Mouse (Mus musculus) heart, postnatal 0 days (tissue): ENCODE results near the gene Faah.

ENCODE experiments used
- CTCF ChIP-seq: IDR thresholded peaks from 2 replicates; pipeline ENCODE4 v1.5.1; 2016; ENCODE audit warnings: antibody characterized with exemption, control low read depth, low read depth
- EP300 ChIP-seq: IDR thresholded peaks from 2 replicates; pipeline ENCODE4 v1.6.1; 2016; ENCODE audit warnings: antibody characterized with exemption, low read depth

DNA sequence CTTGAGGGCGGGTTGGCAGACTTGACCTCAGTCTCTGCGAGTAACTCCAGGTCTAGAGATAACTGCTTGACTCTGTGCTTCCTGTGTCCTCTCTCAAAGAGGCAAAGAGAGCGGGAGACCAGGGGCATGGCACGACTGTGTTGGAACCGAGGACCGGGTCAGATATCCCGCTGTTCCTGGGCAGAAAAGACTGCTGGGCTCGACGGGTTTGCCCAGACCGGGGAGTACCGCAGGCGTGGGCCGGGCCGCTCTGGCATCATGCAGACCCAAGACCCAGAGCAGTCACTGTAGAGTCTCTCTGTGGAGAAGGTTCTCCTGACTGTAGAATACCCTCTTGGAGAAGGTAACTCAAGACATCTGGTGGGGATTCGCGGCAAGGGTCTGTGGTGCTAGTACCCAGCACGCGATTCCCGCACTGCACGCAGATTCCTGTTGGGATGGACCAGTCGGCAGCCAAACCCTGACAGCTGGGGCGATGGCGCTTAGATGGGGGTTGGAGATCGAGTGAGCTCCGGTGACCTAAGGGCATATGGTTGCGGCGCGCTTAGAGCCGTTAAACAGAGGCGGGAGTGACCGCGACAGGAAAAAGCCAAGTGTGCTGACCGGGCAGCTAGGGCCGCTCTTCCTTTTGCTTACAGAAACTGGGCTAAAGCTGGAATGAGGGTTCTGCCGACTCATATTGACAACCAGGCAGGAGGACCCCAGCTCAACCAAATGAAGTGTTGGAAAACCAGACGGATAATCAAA lies 81.7 kb downstream of the Faah start:
- no peak for TF ChIP-seq CTCF
- TF ChIP-seq EP300: no peak
